Mouse (Mus musculus): Measurements from ENCODE around the gene Tent5b. TPM values are rescaled to one million over a fixed set of nuclear protein-coding genes. Genes with fewer than 3 reads are reported as not detected.
A peak's percentile ranks its signal among the peaks of the same experiment; 100 is the strongest.

Tent5b gene
- polyA plus RNA-seq, 1 experiment, result 0.86 TPM

DNA sequence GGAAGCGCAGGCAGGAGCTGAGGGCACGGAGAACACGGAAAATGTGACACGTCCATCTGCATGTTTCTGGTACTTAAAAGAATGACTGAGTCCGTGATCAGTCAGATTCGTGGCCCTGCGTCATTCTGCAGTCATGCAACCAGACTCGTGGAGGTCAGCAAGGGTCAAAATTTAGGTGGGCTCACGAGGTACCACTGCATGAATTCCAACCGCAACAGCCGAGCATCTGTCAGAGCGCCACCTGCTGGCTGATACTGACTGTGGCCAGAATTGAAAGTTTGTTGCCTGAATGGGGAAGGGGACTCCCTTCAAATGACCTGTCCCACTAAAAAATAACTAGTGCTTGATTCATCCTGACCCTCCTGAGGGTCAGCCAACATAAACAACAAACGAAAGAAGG, 30.2 kb upstream of the Tent5b start:
- 28% methylated on average over 13 of the region's 13 CpGs for WGBS
- H3K4me3 ChIP-seq (ENCODE audit: control insufficient read depth, insufficient read depth, low read length), result no peak overlapping the region
- DNase-seq, result peak; percentile 38
- H3K4me1 ChIP-seq (replicated peaks; ENCODE audit: control insufficient read depth, insufficient read depth, low read length), result no peaks in the 10 kb centered on the region
- TF ChIP-seq POLR2A (IDR thresholded peaks at IDR 0.05; ENCODE audit: control insufficient read depth, extremely low read depth, insufficient read depth, low read length, poor library complexity), result no peak
- TF ChIP-seq CTCF (IDR thresholded peaks at IDR 0.05; ENCODE audit: borderline replicate concordance, control insufficient read depth, extremely low read depth, insufficient read depth, low read length, poor library complexity), result peak; percentile 84
- H3K36me3 ChIP-seq (ENCODE audit: control insufficient read depth, insufficient read depth, low read length), result no peaks in the 10 kb centered on the region
- H3K27ac ChIP-seq (ENCODE audit: control insufficient read depth, insufficient read depth, low read length), result no peak overlapping the region
- no peaks in the 10 kb centered on the region; the same call in 1 of the 2 replicates for H3K27me3 ChIP-seq (ENCODE audit: control insufficient read depth, insufficient read depth, low read length)

DNA sequence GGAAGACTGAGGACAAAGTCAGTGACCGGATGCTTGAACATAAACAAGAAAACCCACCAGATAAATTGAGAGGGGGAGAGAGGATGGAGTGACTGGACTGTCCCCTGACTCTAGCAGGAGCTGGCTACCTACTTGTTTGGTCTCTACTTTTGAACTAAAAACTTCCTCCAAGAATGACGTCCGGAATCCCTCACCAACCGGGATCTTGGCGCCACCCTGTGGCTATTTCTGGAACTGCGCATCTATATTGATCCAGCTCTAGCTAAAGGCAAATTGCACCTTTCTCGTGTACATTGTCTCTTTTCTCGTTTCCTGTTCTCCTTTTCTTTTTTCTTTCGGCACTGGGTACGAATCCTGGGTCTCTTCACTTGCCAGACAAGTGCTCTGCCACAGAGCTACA, 28.4 kb upstream of the Tent5b start:
- Histone ChIP-seq H3K27ac (ENCODE audit: control insufficient read depth, insufficient read depth, low read length) (no peak overlapping the region), H3K4me1 (replicated peaks; ENCODE audit: control insufficient read depth, insufficient read depth, low read length) (no peaks in the 10 kb centered on the region), H3K4me3 (ENCODE audit: control insufficient read depth, insufficient read depth, low read length) (no peak overlapping the region), H3K27me3 (ENCODE audit: control insufficient read depth, insufficient read depth, low read length) (no peaks in the 10 kb centered on the region; the same call in 1 of the 2 replicates), H3K36me3 (ENCODE audit: control insufficient read depth, insufficient read depth, low read length) (no peaks in the 10 kb centered on the region)
- DNase-seq, result peak; percentile 85
- no peak for TF ChIP-seq CTCF (IDR thresholded peaks at IDR 0.05; ENCODE audit: borderline replicate concordance, control insufficient read depth, extremely low read depth, insufficient read depth, low read length, poor library complexity)
- no peak for TF ChIP-seq POLR2A (IDR thresholded peaks at IDR 0.05; ENCODE audit: control insufficient read depth, extremely low read depth, insufficient read depth, low read length, poor library complexity)
- 8% methylated on average over 10 of the region's 10 CpGs for WGBS

DNA sequence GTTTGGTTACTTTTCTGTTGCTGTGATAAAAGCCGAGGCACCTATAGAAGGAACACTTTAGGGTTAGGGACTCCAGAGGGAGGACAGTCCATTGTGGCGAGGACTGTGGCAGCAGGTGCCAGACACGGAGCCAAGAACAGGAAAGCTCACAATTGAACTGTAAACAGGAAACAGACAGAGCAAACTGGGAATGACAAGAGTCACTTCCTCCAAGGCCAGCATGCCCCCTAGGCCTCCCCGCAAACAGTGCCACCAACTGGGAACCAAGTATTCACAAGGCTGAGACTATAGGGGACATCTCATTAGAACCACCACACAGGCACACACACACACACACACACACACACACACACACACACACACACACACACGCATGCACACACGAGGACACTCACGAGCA, 27.5 kb upstream of the Tent5b start:
- no peak for TF ChIP-seq POLR2A (IDR thresholded peaks at IDR 0.05; ENCODE audit: control insufficient read depth, extremely low read depth, insufficient read depth, low read length, poor library complexity)
- TF ChIP-seq CTCF (IDR thresholded peaks at IDR 0.05; ENCODE audit: borderline replicate concordance, control insufficient read depth, extremely low read depth, insufficient read depth, low read length, poor library complexity), result no peak
- Histone ChIP-seq H3K4me3 (ENCODE audit: control insufficient read depth, insufficient read depth, low read length) (no peak overlapping the region), H3K4me1 (replicated peaks; ENCODE audit: control insufficient read depth, insufficient read depth, low read length) (no peaks in the 10 kb centered on the region), H3K27ac (ENCODE audit: control insufficient read depth, insufficient read depth, low read length) (no peak overlapping the region), H3K36me3 (ENCODE audit: control insufficient read depth, insufficient read depth, low read length) (no peaks in the 10 kb centered on the region), H3K27me3 (ENCODE audit: control insufficient read depth, insufficient read depth, low read length) (no peaks in the 10 kb centered on the region; the same call in 1 of the 2 replicates)
- WGBS, result 83% methylated on average over 7 of the region's 7 CpGs
- DNase-seq, result no peak

DNA sequence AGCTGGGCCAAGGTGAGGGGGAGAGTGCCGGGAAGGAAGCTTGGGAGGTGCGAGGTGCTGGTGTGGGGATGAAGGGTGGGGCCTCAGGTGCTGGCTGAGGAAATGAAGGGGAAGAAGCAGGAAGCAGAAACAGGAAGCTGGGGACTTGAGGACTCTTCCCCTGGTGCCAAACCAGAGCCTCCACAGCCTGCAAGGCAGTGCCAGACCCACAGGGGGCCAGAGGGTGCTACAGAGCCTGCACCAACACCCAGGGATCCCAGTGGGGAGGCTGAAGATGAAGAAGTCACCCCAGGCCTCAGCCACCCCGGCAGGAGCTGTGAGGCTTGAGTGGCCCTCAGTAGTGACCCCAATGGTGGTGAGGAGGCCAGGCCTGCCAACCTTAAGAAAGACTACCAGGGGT, 21.9 kb upstream of the Tent5b start:
- Histone ChIP-seq H3K27me3 (ENCODE audit: control insufficient read depth, insufficient read depth, low read length) (no peaks in the 10 kb centered on the region), H3K36me3 (ENCODE audit: control insufficient read depth, insufficient read depth, low read length) (no peaks in the 10 kb centered on the region), H3K27ac (ENCODE audit: control insufficient read depth, insufficient read depth, low read length) (no peak overlapping the region), H3K4me3 (ENCODE audit: control insufficient read depth, insufficient read depth, low read length) (no peak overlapping the region), H3K4me1 (replicated peaks; ENCODE audit: control insufficient read depth, insufficient read depth, low read length) (peaks cover 2% of the 10 kb centered on the region; the same call in 1 of the 2 replicates)
- TF ChIP-seq POLR2A (IDR thresholded peaks at IDR 0.05; ENCODE audit: control insufficient read depth, extremely low read depth, insufficient read depth, low read length, poor library complexity) (no peak), CTCF (IDR thresholded peaks at IDR 0.05; ENCODE audit: borderline replicate concordance, control insufficient read depth, extremely low read depth, insufficient read depth, low read length, poor library complexity) (no peak; the same call in 1 of the 2 replicates)
- peak; percentile 18 for DNase-seq
- WGBS, result 20% methylated on average over 3 of the region's 3 CpGs

DNA sequence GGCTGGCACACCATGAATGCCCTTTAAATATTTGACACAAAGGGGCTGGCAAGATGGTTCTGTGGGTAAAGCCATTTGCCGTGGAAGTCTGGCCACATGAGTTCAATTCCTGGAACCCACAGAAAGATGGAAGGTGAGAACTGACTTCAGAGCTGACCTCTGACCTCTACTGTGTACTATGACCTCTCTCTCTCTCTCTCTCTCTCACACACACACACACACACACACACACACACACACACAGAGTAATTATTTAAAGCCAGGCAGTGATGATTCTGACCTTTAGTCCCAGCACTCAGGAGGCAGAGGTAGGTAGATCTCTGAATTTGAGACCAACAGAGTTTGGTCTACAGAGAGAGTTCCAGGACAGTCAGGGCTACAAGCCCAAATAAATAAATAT, 19.9 kb upstream of the Tent5b start:
- H3K4me1 ChIP-seq (replicated peaks; ENCODE audit: control insufficient read depth, insufficient read depth, low read length), result peaks cover 2% of the 10 kb centered on the region; the same call in 1 of the 2 replicates
- H3K4me3 ChIP-seq (ENCODE audit: control insufficient read depth, insufficient read depth, low read length), result no peak overlapping the region
- H3K27ac ChIP-seq (ENCODE audit: control insufficient read depth, insufficient read depth, low read length), result no peak overlapping the region
- WGBS, result 90% methylated on average over 1 of the region's 1 CpGs
- no peak for DNase-seq
- no peaks in the 10 kb centered on the region for H3K27me3 ChIP-seq (ENCODE audit: control insufficient read depth, insufficient read depth, low read length)
- TF ChIP-seq CTCF (IDR thresholded peaks at IDR 0.05; ENCODE audit: borderline replicate concordance, control insufficient read depth, extremely low read depth, insufficient read depth, low read length, poor library complexity) (no peak), POLR2A (IDR thresholded peaks at IDR 0.05; ENCODE audit: control insufficient read depth, extremely low read depth, insufficient read depth, low read length, poor library complexity) (no peak)
- no peaks in the 10 kb centered on the region for H3K36me3 ChIP-seq (ENCODE audit: control insufficient read depth, insufficient read depth, low read length)

DNA sequence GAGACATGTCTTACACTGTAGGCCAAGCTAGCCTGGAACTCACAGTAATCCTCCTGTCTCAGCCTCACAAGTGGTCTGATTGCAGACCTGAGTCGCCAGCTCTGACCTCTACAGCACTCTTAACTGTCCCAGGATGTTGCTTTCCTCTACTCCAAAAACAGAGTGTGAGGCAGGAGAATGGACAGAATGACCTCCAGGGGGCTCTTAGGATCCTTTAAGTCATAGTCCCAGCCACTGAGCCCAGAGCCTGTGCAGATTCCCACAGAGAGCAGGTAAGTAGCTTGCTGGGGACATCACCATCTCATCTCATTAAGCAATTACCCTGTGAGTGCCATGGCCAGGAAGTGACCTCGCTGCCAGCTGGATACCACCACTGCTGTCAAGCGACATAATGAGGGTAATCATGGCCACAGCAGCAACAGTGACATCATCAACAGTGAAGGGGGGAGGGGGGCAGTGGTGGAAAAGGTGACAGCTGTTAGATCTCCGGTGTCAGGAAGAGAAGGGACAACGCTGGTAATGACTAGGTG, 19.1 kb upstream of the Tent5b start:
- 87% methylated on average over 5 of the region's 5 CpGs for WGBS

DNA sequence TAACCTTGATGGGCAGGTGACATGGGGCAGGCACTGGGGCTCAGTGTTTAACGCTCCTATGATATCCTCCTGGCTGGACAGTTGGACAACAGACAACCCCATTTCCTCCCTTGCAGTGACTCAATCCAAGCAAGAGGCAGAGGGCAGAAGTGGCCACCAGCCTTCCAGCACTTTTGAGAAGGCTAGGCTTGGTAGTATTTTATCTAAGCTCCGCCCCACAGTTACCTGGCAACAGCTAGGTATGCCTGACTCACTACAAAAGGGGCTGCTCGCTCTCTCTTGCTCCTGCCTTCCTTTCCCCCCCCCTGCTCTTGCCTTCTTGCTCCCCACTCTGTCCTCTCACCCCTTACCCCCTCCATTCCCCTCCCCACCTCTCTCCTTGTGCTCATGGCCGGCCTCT, 18.6 kb upstream of the Tent5b start:
- Histone ChIP-seq H3K27ac (ENCODE audit: control insufficient read depth, insufficient read depth, low read length) (no peak overlapping the region), H3K4me1 (replicated peaks; ENCODE audit: control insufficient read depth, insufficient read depth, low read length) (peaks cover 2% of the 10 kb centered on the region; the same call in 1 of the 2 replicates), H3K36me3 (ENCODE audit: control insufficient read depth, insufficient read depth, low read length) (no peaks in the 10 kb centered on the region), H3K4me3 (ENCODE audit: control insufficient read depth, insufficient read depth, low read length) (no peak overlapping the region), H3K27me3 (ENCODE audit: control insufficient read depth, insufficient read depth, low read length) (no peaks in the 10 kb centered on the region)
- 91% methylated on average over 4 of the region's 4 CpGs for WGBS
- no peak for TF ChIP-seq POLR2A (IDR thresholded peaks at IDR 0.05; ENCODE audit: control insufficient read depth, extremely low read depth, insufficient read depth, low read length, poor library complexity)
- TF ChIP-seq CTCF (IDR thresholded peaks at IDR 0.05; ENCODE audit: borderline replicate concordance, control insufficient read depth, extremely low read depth, insufficient read depth, low read length, poor library complexity), result no peak
- no peak for DNase-seq

More for the DNA sequence above, 19.1 kb upstream of the Tent5b start:
- Histone ChIP-seq H3K27me3 (ENCODE audit: control insufficient read depth, insufficient read depth, low read length) (no peaks in the 10 kb centered on the region), H3K4me1 (replicated peaks; ENCODE audit: control insufficient read depth, insufficient read depth, low read length) (peaks cover 2% of the 10 kb centered on the region; the same call in 1 of the 2 replicates), H3K36me3 (ENCODE audit: control insufficient read depth, insufficient read depth, low read length) (no peaks in the 10 kb centered on the region), H3K27ac (ENCODE audit: control insufficient read depth, insufficient read depth, low read length) (no peak overlapping the region), H3K4me3 (ENCODE audit: control insufficient read depth, insufficient read depth, low read length) (no peak overlapping the region)
- no peak for DNase-seq
- TF ChIP-seq CTCF (IDR thresholded peaks at IDR 0.05; ENCODE audit: borderline replicate concordance, control insufficient read depth, extremely low read depth, insufficient read depth, low read length, poor library complexity), result no peak
- TF ChIP-seq POLR2A (IDR thresholded peaks at IDR 0.05; ENCODE audit: control insufficient read depth, extremely low read depth, insufficient read depth, low read length, poor library complexity), result no peak
